Mouse (Mus musculus) cerebellum, postnatal 36 days (tissue): ENCODE results near the gene Cwf19l1.
"Not testable (repeated sequence)": the region's sequence is repeated elsewhere in the genome, so short reads cannot be mapped to it uniquely, and the experiment has no call there.

ENCODE experiments used
- DNase-seq, 2 experiments: peaks; one replicate each; pipeline ENCODE4 v3.0.0; 2021 to 2022; ENCODE audit warnings: mixed read lengths in 2 of 2

Gene Cwf19l1

DNA sequence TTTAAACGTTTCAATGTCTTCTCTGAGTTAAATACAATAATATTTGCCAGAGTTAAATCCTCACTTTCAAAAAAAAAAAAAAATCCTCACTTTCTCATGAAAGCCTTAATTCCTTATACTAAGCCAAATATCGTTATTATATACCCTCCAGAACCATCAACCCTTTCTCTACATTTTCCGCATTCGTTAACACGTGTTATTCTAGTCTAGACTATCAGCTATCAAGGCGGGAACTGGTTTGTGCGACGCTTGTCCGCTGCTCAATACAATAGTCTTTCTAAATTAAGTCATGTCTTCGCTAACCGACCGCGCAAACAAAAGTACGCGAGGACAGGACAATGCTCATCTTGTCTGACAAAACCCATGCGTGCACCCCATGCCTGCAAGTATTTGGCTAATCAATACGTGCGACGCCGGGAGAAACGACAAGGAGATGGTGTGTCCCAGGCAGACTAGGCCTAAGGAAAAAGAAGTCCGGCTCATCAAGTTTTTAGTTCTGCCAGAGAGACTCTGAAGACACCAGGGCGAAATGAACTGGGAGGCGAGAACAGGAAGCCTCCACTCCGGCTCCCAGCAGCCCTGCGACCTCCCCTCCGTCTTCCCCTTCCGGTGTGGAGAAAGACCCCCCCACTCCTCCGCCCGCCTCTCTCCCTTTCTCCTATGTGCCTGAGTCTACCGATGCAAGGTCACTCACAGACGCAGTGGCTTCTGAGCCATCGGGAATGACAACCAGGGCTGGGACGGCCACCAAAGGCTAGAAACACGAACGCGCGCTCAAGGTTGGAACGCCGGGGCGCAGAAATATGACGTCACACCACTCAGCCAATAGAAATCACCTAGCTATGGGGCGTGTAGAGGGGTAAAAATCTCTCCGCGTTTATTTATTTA, at the start of gene Cwf19l1:
Gene Cwf19l1, minus strand, starts transcription at position 805 of the 888 bp plus-strand sequence.
- peak; percentile 89 to 92 for DNase-seq

DNA sequence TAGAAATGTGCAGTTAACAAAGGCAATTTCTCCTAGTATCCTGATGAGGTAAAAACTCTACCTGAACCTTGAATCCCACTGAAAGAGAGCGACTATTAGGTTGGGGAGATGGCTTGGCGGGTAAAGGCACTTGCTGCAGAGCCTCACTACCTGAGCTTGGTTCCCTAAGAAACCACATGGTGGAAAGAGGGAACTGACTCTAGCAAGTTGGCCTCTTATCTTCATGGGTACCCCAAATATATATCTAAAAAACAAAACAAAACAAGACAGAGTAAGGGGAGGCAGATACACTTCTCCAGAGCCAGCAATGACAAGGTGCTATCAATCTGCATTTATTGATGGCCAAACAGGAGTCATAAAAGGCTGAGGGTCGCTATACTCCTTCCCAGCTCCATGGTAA, 48.3 kb upstream of the Cwf19l1 start:
- no peak for DNase-seq

DNA sequence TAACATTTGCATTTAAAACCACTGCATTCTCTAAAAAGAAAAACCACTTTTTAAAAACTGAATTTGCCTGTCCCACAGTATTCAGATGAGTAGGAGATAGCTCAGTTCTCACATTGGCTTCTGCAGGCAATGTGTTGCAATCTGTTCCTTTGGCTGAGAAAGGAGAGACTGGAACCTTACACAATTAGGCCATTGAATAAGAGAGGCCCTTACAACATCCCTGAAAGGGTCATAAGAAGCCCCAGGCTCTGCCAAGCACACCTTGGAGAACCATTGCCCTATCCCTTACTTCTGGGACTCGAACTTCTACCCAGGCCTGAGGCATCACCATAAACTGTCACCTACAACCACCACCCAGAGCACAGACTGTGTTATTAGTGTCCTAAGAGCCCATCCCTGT, 44.8 kb upstream of the Cwf19l1 start:
- no peak for DNase-seq

DNA sequence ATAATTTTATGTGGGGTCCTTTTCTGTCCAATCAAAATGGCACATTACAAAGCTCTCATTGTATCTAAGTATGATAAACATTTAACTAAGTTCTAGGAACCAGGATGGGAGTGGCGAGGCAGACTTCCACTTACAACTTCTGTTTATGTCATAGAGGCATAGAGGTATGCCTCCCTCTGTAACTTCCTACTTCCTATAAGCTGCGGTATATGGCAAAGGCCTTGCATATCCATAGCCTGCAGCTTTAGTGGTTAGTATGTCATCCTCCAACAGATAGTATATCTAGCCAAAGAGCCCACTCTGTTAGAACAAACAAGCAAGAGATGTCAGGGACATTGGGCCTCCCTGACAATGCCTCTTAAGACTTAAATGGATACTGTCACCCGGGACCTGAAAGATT, 41.1 kb upstream of the Cwf19l1 start:
- no peak for DNase-seq

DNA sequence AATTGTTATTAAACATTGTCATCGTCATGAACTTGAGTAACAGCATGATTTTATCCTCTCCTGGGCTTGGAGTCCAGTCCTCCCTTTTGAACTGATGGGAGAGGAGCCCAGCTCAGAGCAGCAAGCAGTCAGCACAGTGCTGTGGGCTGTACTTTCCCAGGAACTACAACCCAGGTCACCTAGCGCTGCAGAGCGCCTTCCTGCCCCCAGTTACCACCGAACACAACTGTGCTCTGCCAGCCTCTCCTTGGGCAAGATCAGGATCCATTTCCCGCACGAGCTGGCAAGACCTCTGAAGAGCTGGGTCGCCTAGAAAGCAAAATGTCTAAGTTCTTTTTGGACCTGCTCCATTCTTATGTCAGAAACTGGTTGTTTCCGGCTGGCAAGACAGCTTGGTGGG, 39.2 kb upstream of the Cwf19l1 start:
- no peak for DNase-seq

DNA sequence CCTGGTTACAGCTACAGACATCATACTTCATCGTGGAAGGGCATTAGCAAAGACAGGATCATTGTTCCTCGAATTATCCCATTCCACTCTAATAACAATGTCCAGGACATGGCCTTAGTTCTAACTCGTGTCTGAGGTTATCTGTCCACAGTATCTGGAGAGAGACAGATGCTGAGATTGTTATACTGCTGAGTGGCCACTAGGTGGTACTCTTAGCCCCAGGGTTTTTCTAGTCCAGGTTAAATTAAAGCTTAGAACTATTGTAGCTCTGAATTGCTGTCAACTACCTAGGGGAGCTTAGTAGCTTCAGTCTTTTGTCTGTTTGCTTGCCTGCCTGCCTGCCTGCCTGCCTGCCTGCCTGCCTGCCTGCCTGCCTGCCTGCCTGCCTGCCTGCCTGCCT, 25.8 kb upstream of the Cwf19l1 start:
- no peak for DNase-seq

DNA sequence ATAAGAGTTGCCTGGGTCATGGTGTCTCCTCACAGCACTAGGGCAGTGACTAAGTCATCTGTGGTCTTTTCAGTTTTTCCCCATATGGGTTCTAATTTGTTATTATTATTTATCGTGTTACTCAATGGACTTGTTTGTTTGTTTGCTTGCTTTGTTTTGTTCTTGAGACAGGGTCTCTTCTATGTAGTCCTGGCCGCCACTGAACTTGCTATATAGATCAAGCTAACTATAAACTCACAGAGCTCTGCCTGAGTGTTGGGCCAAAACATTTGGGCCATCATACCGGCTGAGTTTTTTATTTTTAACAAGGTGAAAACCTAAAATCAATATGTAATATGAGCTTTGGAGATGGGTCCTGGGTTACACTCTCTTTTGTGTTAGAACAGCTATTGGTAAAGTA, 23.7 kb upstream of the Cwf19l1 start:
- DNase-seq: no peak

DNA sequence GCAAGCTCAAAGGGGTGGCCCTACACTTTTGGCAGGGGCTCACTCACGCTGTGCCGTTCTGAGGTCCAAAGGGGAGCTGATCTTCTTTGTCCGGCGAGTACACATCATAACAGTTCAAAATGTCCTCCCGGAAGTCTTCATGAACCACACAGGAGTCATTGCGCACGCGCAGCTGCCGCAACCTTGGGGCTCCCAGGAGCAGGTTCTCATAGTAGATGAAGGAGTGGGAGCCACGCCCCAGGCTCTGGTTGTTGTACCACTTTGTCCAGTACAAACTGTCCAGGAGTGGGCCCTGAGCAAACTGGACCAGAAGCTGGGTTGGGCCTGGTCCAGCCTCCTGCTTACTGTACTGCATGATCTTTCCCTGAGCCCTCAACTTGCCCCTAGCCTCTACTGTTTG, 21.3 kb upstream of the Cwf19l1 start:
- DNase-seq: no peak

DNA sequence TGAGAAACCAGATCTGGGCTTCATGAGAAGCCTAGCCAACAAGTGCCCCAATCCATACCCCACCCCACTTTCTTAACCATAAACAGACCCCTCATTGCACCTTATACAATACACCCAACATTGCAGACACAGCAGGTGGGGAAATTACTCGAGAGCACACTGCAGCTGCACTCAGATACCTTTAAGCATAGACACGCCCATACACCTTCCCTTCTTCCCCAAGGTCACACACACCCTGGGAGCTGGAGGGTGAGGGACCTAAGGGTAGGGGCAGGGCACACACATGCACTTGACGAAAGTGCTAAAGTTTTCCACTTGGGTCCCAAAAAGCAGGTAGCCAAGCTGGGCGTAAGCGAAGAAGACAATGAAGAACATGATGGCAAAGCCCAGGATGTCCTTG, 18.1 kb upstream of the Cwf19l1 start:
- no peak for DNase-seq

DNA sequence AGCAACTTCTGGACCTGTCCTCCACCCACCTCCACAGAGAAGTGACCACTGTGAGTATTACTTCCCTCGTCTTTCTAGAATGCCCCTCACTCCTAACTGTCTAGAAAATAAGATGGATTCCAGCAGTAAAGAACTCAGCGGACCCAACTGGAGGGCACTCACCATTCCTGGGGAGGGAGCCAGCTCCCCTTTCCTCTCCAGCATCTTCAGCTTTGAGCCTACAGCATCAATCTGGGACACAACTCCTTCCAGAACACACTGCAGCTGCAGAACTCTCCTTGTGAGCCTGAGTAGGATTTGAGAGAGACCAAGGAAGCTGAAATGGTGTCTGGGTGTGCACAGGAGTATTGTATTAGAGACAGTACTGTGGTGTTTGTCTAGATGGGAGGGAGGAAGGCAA, 13.3 kb upstream of the Cwf19l1 start:
- no peak for DNase-seq

DNA sequence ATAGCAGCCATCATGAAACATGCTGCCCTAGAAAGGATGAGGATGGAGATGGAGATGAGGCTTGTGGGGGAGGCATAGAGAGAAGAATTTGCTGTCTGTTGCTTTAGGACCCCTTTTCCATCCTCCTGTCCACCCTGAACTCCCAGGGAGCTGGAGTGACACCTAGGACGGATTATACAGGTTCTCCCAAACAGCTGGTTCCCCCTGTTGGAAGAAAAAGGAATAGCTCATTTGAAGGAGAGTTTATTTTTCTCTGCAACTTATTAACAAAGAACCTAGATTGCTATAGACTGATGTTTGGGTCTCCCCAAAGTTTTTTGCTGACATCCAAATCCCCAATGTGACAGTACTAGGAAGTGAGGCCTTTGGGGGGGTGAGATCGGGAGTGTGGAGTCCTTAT, 12.7 kb upstream of the Cwf19l1 start:
- no peak for DNase-seq

DNA sequence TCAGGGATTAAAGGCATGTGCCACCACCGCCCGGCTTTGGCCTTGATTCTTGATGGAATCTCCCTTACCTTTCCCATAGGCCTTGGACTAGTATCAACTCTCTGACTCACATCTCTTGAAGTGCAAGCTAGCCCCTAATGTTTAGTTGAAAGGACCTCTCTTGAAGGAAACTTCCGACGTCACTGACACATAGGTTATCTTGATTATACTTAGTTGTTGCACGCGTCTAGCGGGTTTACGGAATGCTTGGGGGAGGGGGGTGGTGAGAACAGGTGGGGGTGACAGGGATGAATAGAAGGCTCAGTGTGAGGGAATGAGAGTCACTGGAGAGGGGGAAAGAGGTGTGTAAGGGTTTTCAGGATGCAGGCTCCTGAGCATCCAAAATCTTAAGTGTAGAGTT, 11.3 kb upstream of the Cwf19l1 start:
- DNase-seq: no peak

DNA sequence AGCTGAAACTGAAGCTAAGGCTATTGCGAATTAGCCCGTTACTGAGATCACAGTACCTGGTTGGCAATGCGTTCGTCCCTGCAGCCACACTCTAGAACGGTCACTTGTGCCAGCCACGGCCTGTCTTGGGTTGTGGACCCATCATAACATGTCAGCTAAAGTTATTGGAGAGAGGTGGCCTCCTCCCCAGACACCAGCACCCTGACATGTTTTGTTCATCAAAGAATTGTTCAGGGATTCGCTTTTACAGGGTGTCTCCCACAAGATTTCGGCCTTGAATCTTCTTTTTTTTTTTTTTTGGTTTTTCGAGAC, 10.8 kb upstream of the Cwf19l1 start:
- no peak for DNase-seq

DNA sequence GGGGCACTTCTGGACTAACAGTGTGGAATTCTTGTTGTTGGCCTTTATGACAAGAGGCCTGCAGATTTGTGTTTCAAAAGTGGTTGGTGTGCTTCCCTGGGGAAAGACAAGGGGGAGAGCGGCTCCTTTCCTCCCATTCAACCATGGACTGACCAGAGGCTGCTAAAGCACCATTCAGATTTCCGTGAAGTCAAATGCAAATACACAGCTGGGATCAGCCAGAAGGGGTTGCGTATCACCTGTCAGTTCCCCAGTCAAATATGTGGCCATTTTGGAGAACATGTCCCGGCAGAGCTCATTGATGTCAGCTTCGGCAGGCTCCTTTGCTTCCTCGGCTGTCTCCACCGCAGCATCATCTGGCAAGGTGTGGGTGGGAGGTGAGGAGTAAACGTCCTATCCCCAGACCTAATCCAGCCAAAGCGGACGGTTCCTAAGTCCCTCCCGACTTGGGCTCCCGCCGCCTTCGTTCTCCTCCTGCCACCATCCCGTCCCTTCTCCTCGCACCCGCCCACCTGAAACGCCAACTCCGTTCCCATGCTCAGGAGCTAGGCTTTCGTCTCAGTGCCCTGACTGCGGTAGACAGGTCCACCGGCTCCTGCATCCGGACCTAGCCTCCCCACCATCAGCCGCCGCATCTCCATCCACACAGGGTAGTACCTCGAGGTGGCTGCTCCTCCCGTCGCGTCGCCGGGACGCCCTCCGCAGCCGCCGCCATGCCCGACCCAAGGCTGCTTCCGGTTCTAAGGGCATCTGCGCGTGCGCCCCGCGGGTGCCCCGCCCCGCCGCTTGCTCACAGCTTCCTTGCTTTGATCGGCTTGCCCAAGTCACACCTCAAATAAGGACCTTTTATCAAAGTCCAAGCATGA, 10.3 kb upstream of the Cwf19l1 start, which contains the start of gene Bloc1s2:
Gene Bloc1s2, minus strand, starts transcription at position 745 of the 866 bp plus-strand sequence.
- DNase-seq: peak; percentile 91 to 93

DNA sequence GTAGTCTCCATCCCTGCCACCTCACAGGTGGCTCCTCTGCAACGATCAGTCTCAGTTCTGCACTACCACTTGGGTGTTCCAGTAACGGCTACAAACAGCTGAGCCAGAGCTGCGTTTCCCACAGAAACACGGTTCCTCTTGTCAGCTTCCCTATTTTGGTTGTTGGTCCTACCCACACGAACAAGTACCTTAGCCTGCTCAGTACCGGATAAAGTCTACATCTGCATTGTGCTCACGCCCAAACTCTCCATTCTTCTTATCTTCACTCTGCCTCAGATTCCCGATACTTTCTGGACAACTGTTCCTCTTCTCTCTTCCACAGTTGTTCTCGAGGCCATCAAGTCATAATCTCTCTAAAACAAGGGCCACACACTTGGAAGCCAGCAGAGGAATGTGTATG, 8.7 kb upstream of the Cwf19l1 start:
- DNase-seq: no peak

DNA sequence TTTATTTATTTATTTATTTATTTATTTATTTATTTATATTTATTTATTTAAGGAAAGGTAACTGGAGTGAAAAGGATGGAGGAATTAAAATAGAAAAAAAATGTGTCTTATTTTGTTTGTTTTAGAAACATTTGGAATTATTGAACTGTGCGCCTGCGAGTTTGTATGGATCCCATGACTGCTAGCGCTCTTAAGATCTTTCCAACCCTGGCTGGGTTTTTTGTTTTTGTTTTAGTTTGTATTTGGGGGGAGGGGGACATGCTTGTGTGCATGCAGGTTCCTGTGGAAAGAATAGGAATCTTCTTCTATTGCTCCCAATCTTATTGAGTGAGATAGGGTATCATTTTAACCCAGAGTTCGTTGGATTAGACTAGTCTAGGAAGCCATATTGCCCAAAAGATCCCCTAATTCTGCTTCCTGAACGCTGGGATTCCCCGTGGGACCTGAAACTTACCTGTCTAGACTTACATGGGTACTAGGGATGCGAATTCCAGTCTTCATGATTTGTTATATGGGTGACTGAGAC, 347 bp upstream of the Cwf19l1 start:
- DNase-seq: peak; percentile 15 to 19

DNA sequence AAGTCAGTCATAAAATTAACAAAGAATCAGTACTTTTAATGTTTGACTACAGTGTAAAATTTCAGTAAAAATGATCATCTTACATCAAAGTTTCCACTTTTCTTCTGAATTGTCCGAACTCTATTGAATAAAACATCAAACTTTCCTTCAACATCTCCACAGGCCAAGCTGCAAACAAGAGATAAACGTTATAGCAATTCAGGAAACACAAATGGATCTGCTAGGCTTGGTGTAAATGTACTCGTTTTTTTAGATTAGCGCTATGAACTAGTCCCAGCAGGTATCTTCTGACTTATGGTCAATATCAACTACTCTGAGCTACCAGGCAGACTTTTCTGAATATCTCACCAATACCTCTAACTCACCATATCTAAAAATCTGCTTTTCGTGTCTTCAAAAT, 2.8 kb downstream of the Cwf19l1 start:
- no peak for DNase-seq

DNA sequence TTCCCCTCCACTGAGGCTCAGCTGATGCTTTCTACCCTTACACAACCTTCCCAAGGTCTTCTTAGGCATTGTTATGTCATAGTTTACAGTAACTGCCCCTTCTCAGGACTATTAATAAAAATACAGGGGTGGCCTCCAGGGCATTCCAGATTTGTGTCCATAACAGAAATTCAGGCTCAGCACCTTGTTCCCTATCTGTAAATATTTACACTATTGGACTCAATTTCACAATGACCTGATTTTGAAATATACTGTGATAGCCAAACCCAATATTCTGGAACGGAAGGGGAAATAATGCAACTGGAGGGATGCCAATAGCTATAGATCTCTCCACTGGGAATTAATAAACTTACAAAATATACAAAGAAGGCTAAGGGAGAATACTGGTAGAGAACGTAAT, 7.1 kb downstream of the Cwf19l1 start:
- no peak for DNase-seq

DNA sequence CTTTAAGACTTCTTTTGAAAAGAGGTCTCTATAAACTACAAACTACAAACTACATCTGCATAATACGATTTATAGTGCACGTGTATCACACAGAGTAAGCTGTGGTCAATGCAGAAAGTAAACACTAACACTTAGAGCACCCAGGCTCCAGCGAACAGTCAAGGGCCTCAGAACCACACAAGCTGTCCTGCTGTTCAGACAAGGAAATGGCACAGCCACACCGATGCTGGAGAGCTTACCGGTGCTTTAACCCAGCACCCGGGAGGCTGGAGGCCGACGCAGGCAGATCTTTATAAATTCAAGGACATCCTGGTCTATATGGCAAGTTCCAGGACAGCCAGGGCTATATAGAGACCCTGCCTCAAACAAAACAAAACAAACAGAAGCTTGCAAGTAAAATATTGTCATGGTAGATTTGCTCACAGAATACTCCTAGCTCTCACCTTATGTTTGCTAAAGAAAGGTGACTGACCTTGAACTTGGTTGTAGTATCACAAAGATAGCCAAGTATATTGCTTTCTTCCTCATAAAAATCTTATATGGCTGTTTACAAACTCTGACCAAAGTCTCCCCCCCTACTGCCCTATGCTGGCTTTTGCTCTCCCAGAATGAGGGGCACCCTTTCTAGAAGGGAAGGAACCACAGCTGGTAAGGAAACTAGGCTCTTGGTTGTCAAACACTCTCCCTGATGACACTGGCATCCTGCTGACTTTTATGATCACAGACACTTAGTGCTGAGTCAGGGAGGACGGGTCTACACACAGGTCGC, 7.8 kb downstream of the Cwf19l1 start:
- no peak for DNase-seq

DNA sequence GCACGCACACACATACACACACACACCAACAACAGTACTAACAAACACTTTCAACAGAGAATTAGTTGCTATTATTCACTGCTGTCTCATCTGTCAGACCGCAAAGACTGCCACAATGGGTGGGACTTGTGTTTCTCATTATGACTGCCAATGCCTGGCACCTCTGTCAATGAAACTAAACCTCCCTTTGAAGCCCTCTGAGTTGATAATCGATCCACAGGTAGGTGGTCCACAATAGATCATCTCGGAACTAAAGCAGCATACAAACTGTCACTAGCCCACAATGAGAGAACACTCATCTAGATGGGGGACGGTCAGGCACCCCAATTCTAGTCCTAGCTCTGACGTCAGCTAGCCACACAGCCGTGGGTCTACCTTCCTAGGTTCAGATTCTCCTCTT, 14.5 kb downstream of the Cwf19l1 start:
- no peak for DNase-seq

DNA sequence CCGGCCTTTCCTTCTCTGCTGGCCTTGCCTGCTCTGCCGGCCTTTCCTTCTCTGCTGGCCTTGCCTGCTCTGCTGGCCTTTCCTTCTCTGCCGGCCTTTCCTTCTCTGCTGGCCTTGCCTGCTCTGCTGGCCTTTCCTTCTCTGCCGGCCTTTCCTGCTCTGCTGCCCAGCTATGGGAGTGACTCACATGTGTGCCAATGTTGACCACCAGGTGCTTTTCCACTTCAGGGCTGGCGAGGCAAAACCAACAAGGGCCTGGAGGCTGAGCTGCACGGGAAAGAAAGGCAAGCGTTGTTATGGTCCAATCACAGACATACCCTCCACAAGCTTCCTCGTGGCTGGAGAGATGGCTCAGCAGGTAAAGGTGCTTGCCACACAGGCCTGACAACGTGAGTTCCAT, 15.0 kb downstream of the Cwf19l1 start:
- DNase-seq: not testable (repeated sequence)

DNA sequence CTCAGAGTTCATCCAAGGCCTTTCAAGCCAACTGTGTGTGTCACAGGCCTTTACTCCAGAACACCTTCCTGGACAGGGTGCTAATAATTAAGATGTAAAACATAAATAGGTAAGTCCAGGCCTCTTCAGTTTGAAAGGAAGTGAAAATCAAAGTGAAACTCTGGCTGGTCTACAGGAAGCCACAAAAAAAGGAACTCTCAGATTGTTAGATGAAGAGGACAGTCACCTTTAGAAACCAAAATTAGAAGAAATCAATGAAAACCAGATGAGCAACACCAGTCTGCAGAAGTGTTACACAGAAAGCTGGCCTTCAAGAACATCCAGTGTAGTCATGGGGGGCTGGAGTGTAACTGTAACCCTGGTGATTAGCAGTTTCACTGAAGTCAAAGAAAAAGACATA, 17.9 kb downstream of the Cwf19l1 start:
- no peak for DNase-seq

DNA sequence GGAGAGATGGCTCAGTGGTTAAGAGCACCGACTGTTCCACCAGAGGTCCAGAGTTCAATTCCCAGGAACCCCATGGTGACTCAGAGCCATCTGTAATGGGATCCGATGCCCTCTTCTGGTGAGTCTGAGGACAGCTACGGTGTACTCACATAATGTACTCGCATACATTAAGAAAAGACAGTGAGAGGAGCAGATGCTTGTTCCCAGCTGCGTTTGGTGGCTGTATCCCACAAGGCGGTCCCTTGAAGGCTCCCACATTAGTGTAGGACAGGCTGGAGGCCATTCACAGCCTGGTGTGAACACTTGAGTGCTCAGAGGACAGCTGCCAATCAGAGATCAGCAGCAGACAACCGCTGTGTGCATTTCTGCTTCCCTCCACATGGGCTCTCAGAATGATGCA, 24.0 kb downstream of the Cwf19l1 start:
- DNase-seq: no peak
